Mouse (Mus musculus) left cerebral cortex, adult 9 months (tissue): ENCODE measurements around the gene Gm49776.

Experiments used
- DNase-seq, 2 experiments: peaks; one replicate each; pipeline ENCODE4 v3.0.0; 2022; ENCODE audit warnings: low spot score in 2 of 2

Gm49776 gene

GRCm38 (mm10) chr16:18234671-18235388 lies 23.3 kb downstream of the Gm49776 start, which contains the start of gene Zdhhc8:
TSS of gene Zdhhc8 (minus strand) at chr16:18235136.
- DNase-seq, result peak in 1 of 2 experiments; percentile 75

DNA sequence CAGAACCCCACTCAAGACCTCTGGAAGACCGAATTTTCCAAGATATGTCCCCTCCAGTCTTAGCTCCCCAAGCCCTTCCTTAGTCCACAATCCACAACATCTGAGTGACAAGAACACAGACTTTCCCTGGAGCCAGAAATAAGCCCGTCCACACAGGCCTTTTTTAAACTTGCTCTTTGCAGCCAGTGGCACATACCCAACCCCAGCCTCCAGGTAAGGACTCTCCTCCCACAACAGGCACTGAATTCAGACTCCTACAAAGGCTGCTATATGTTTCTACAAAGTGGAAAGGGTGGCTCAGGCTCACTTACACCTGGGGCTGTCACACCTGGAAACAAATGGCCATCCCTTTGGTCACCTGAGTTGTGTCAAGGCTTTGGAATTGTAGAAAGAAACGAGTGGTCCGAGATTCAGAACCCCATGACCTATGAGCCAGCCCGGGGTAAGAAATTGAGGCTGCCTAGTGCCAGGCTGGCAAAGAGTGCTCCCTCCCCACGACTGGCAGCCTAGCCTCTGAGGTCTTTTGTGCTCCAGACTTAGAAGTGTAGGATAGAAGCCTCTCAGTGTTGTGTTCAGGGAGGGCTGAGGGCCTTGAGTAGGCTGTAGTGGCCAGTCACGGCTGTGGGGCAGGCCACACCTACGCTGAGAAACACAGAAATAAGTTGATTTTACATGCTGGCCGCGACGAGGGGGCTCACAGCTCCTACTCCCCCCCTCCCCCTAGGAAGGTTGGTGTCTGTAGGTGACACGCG lies 24.0 kb downstream of the Gm49776 start:
- no peak for DNase-seq

GRCm38 (mm10) chr16:18233451-18233850 lies 24.7 kb downstream of the Gm49776 start:
- no peak for DNase-seq

DNA sequence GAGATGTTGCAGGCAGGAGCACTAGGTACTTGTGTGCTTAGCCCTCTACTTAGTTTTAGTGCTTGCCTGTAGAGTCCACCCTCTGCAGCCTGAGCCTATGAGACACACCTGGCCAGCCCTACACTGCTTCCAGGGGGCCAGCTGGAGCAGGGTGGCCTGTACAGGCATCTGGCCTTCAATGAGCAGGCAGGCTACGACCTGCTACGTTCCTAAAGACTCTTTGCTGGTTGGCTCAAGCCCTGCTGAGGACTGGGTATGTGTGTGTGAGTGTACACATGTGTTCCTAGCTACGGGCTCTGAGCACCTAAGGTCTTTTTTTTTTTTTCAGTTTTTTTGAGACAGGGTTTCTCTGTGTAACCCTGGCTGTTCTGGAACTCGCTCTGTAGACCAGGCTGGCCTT lies 26.7 kb downstream of the Gm49776 start:
- no peak for DNase-seq

DNA sequence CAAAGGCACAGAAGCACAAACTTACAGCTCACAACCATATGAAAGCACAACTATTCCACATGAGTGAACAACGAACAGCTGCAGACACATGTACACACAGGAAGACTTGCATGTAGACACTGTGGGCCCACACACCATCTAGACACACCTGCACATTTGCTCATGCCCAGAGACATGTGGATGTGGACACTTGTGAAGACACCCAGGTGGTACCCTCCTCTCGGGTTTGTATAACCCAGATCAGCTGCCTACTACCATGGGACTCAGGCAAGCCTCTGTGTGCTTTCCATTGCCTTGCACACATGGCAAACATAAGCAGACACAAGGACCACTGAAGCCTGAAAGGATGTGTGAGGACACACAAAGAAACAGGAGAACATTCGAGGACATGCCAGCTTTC lies 27.1 kb downstream of the Gm49776 start:
- DNase-seq, result no peak

GRCm38 (mm10) chr16:18230617-18231016 lies 27.5 kb downstream of the Gm49776 start:
- DNase-seq, result no peak

DNA sequence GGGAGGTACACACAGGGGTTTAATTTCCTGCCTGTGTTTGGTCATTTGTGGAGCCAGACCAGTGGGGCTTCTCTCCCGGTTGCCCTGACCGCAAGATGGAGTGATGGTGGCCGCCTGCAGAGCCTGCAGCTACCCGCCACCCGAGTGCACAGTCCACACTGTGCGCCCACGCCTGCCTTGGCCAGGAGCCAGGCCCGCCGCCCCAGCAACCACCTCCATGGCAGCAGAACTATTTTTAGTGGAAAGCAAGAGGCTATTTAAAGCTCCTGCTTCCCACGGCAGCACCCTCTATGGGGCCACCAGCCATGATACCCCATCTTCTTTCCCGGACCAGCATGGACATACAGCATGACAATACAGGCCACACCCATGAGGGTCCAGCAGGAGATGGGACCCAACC lies 28.5 kb downstream of the Gm49776 start:
- DNase-seq, result peak; percentile 83 to 92

DNA sequence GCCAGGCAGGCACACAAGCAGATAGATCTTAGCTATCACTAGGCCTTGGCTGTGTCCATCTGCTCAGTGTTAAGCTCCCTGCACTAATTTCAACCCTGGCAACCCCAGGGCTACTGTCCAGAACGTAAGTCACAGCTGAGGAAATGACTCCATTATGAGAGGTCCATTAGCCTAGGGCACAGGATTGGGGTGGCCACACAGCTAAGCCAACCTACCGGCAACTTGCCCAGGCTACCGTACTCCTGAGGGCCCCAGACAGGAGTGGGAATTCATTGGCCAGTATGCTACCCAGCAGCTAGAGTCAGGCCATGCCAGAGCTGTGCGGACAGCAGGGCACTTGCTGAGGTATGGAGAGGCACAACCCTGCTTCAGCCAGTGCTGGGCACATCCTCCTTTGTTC lies 29.3 kb downstream of the Gm49776 start:
- DNase-seq, result no peak

GRCm38 (mm10) chr16:18227897-18228422 lies 30.2 kb downstream of the Gm49776 start:
- DNase-seq, result no peak

DNA sequence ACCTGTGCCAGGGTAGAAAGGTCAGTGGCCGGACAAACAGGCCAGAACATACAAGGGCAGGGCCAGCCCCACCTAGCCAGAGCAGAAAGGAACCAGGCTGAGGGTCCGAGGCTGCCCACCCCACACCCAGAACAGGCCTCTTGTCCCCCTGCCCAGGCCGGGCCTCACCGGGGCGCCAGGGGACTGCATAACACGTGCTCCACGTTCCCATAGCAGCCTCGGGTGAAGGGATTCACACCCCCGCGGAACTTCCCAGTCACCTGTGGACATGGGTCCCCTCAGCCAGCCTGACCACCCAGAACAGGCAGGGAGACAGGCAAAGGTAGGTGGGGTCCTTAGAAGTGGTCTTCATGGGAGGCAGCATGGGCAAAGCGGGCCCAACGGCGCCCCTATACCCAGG lies 30.9 kb downstream of the Gm49776 start:
- no peak for DNase-seq

GRCm38 (mm10) chr16:18222188-18222587 lies 35.9 kb downstream of the Gm49776 start:
- DNase-seq, result no peak

DNA sequence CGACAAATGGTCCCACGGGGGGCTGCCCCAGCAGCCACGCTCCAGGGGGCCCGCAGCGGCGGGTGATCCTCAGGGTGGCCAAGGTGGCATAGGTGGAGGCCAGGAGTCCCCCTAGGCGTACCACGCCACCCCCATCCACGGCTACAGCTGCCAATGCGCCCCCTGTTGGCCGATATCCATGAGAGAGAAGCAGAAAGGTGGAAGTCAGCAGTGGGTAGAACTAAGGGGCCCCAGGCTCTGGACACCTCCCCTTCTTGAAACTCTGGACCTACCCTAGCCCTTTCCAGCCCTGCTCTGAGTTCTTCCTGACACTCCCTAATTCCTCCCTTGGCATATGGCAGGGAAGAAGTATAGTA lies 36.6 kb downstream of the Gm49776 start:
- no peak for DNase-seq

DNA sequence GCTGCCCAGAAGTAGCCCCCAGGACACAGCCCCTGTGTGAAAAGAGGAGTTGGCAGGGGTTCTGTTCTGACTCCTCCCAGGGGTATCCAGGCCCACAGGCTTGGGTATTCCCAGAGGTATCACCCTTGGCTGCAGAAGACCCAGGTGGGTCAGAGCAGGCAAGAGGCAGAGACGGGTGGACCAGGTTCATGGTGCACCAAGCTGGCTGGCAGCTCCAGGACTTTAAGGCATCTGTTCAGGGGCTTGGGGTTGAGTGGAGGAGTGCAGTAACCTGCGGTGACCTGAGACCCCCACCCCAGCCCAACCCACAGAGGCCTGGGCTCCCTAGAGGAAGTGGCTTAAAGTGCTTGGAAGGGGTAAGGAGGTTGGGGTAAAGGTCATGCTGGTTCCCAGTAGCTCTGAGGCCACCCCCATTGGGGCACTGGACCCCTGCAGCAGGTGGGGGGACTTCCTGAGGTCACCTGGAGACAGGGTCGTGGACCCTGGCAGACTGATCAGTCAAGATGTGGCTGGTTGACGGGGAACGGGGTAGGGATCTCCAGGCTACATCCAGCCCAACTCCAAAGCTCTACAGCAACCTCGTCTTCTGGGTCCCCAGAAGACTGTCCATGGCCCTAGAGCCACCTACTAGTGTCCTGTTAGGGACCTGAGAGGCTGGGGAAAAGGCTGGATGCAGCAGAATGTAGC lies 37.1 kb downstream of the Gm49776 start:
- no peak for DNase-seq

GRCm38 (mm10) chr16:18220001-18220400 lies 38.1 kb downstream of the Gm49776 start:
- DNase-seq, result peak in 1 of 2 experiments; percentile 61

- no peak for DNase-seq
These were observed 39.5 kb downstream of the Gm49776 start for GRCm38 (mm10) chr16:18218580-18218996.

- DNase-seq, result no peak
These were observed 40.5 kb downstream of the Gm49776 start, which contains the start of gene Ccdc188 for GRCm38 (mm10) chr16:18217579-18217978. TSS of gene Ccdc188 (plus strand) at chr16:18217879.

DNA sequence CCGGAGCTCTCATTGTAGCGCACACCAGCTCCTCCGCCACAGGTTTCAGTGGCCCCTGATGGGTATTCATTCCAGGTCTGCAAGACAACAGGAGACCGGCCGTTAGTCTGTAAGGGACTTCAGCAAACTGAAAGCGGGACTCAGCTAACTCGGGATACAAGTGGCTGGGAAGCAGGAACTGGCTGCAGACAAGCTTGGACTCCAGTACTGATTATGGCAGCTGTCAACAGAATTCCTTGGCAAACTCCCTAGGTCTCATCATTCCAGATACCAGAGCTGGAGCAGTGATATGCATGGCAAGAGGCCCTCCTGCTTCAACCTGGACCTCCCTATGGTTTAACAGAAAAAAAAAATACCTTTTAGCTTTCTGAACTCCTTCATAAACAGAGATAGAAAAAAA lies 43.3 kb downstream of the Gm49776 start:
- DNase-seq, result no peak

DNA sequence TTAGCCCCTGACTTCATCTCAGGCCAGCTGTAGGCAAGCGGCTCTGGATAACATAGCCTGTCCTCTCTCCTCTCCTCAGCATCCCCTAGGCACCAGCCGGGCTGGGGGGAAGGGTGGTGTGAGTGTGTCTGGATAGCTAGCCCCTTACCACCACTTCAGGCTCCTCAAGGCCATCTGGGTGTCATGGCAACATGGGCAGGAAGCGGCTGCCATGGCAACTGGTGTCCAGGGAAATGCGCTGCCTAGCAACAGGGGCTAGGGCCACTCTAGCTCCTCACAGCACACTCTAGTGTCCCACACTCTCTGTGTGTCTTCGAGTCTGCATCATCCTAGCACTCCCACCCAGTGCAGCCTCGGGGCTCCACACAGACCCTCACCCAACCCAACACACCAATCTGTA lies 44.4 kb downstream of the Gm49776 start:
- peak in 1 of 2 experiments; percentile 75 for DNase-seq

DNA sequence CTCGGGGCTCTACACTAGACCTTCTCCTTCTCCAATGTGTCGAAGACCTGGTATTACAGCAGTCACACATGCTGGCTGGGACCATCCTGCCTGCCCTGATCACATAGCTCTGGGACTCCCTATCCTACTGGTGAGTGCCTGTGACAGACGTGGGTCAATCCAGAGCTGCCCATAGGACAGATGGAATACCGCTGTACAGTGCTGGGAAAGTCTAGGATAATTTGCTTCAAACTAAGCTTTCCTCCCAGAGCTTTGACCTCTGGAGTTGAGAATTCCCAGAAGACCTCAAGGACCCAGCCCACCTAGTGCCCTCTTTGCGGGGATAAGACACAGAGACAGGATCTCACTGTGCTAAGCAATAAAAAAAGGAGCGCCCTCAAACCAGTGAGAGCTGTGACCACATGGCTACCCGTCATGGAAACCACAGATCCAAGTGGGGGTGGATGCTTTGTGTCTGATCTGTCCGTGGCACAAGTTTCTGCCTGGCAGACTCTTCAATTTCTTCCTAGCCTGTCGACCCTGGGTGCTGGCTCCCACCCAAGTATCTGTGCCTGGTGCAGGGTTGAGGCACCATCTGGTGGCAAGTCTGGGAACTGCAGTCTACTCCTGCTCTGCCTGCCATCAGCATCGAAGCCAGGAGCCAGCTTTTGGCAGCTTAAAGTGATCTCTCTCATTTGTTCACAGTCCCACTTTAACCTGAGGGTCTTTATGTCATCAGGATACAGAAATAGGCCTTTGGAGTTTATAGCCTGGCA lies 46.5 kb downstream of the Gm49776 start:
- DNase-seq, result peak; percentile 63 to 94

DNA sequence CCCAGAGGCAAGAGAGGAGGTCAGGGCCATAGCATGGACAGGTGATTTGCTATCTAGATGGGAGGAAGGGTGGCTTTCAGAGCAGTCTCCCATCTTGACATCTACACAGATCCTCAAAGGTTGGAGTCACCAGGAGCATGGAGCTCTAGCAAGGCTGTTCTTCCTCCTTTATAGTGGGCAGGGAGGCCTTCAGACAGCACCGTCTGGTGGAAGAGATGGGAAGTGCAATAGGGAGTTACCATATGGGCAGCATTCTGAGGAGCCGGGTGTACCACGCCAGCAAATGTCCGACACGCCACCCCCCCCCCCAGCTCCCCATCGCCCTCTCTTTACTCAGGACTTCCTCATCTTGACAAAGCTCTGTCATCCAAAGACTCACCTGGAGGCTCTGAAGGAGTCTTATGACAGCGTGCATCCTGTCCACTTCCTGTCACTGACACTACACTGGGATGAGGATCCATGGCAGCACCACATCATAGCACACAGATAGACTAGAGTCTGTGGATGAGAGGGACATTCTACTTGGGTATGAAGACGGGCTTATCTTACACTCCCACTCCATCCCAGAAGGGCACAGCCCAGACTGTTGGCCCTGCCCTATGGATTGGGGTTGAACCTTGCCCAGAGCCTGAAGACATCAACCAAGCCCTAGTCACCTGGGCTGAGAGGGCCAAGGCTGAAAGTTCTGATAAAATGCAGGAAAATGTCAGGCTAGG lies 47.3 kb downstream of the Gm49776 start:
- peak in 1 of 2 experiments; percentile 88 for DNase-seq
